Mouse (Mus musculus) stomach, embryonic 14.5 days (tissue): ENCODE measurements around the gene Lef1. TPM values are rescaled to one million over a fixed set of nuclear protein-coding genes. Genes with fewer than 3 reads are reported as not detected.

Experiments used
- ATAC-seq: fragments of 200-750 bp; cut with Nextera tagmentation; 2 replicates; pipeline ENCODE4 v1.8.0; 2017; ENCODE audit warnings: low read depth, moderate TSS enrichment; ENCODE audit not compliant: insufficient number of reproducible peaks, insufficient read depth, low FRiP score
- H3K27ac ChIP-seq: fragments of 300-500 bp; sonication (generic); 2 replicates; pipeline ENCODE4 v1.5.1; 2014; ENCODE audit warnings: mild to moderate bottlenecking, low read length, moderate library complexity, mixed read lengths
- H3K27me3 ChIP-seq: fragments of 300-500 bp; sonication (generic); 2 replicates; pipeline ENCODE4 v1.6.1; 2014; ENCODE audit warnings: low read length, control low read depth, mixed read lengths; ENCODE audit not compliant: control insufficient read depth, insufficient read depth
- H3K36me3 ChIP-seq: fragments of 300-500 bp; sonication (generic); 2 replicates; pipeline ENCODE4 v1.6.1; 2014; ENCODE audit warnings: mild to moderate bottlenecking, control low read depth, low read length, moderate library complexity, mixed read lengths; ENCODE audit not compliant: control insufficient read depth, insufficient read depth
- H3K4me1 ChIP-seq: fragments of 300-500 bp; sonication (generic); 2 replicates; pipeline ENCODE4 v1.6.1; 2014; ENCODE audit warnings: low read length, control low read depth, mixed read lengths; ENCODE audit not compliant: control insufficient read depth, insufficient read depth
- H3K4me2 ChIP-seq: fragments of 300-500 bp; sonication (generic); replicated peaks from 2 replicates; pipeline ENCODE4 v1.6.1; 2014; ENCODE audit warnings: low read depth, low read length, control low read depth
- H3K4me3 ChIP-seq: fragments of 300-500 bp; sonication (generic); 2 replicates; pipeline ENCODE4 v1.5.1; 2014; ENCODE audit warnings: low read depth, low read length, control low read depth
- H3K9ac ChIP-seq: fragments of 300-500 bp; sonication (generic); replicated peaks from 2 replicates; pipeline ENCODE4 v1.6.1; 2014; ENCODE audit warnings: low read depth, mild to moderate bottlenecking, control low read depth, low read length, moderate library complexity, mixed read lengths
- H3K9me3 ChIP-seq: fragments of 300-500 bp; sonication (generic); 2 replicates; pipeline ENCODE4 v1.6.1; 2016; ENCODE audit warnings: low read depth, low read length, control low read depth; ENCODE audit not compliant: control insufficient read depth
- WGBS: fragments of 180-500 bp; shearing (Covaris S2); extraction: QIAGEN DNeasy Blood & Tissue Kit; methylation state at CpG from one replicate; pipeline ENCODE4 v1.1.7; 2014; 5-methylcytosine and 5-hydroxymethylcytosine counted together
- polyA plus RNA-seq: library from polyadenylated mRNA; unstranded; fragments of >200 nt; fragmentation: Nextera tagmentation; extraction: Ambion mirVana; gene quantifications from 2 replicates; pipeline ENCODE4 v1.2.1, GENCODE M21; 2014

Gene Lef1
- polyA plus RNA-seq, 1 experiment from 2014 or later, result 1.3 TPM

DNA sequence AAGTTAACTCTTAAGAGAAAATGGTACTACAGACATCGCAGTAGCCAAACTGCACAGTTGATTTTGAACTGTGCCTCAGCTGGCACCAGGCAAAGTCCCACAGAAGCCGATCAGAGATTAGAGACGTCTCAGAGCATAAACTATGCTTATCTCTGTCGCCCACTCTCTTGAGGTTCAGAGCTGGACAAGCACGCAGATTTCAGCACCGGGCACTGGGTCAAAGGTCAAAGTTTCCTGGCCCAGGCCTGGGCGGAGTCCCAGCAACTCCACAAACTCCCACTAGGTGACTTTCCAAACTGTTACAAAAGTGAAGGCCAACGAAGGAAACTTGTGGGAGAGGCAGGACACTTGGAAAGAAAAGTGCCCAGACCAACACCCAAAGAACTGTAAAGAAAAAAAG, 160.9 kb downstream of the Lef1 start:
- ATAC-seq, result peak; percentile 63
- no peaks in the 10 kb centered on the region for H3K27me3 ChIP-seq
- 6% methylated on average over 8 of the region's 8 CpGs for WGBS
- peak overlapping the region; percentile 74; the same call in 1 of the 2 replicates for H3K27ac ChIP-seq
- H3K4me3 ChIP-seq, result peak overlapping the region; percentile 72
- peak overlapping the region; percentile 59 for H3K9ac ChIP-seq
- peak overlapping the region; percentile 64 for H3K4me2 ChIP-seq
- H3K4me1 ChIP-seq, result peaks cover 10% of the 10 kb centered on the region; the same call in 1 of the 2 replicates
- H3K9me3 ChIP-seq, result no peaks in the 10 kb centered on the region
- H3K36me3 ChIP-seq, result no peaks in the 10 kb centered on the region

DNA sequence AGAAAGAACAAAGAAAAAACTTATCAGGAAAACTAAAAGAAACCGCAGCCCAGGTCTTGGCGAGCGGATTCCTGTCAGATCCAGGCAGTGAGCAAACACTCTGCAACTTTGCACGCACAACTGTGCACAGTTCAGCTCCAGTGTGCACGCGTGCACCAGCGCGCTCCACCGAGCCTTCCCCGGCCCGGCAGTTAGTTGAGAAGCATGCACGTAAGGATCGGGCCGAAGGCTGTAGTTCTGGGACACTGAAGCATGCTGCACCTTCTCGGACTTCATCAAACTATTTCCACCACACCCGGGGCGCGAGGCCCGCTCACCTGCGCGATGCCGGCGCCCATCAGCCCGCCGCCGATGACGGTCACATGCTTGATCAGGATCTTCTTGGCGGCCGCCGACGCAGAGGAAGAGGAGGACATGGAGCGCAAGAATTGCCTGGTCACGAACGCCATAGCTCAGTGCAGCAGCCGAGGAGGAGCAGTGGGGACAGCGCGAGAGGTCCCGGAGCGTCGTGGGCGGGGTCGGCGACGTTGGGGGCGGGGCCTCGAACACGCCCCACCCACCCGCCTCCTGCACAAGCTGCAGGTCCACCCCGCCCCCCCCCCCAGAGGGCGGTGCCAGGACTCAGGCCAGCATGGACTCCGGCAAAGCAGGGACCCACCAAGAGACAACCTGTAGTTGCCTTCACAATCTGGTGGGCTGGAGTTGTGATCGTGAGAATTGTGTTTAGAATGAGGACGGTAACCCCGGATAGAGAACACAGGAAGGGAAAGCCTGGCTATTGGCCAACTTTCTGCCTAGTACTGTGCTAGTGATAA, 161.5 kb downstream of the Lef1 start, which contains the start of gene Hadh:
Hadh (minus strand) TSS at position 543 of the 815 bp plus-strand sequence.
- peak within 1 kb of the TSS; percentile 64 for H3K4me2 ChIP-seq
- no peaks in the 10 kb centered on the region for H3K9me3 ChIP-seq
- H3K9ac ChIP-seq, result peak within 1 kb of the TSS; percentile 59
- WGBS, result under 1% methylated on average over 54 of the region's 54 CpGs
- peaks cover 10% of the 10 kb centered on the region; the same call in 1 of the 2 replicates for H3K4me1 ChIP-seq
- H3K4me3 ChIP-seq, result peak within 1 kb of the TSS; percentile 72
- H3K27ac ChIP-seq, result peak within 1 kb of the TSS; percentile 74; the same call in 1 of the 2 replicates
- no peaks in the 10 kb centered on the region for H3K36me3 ChIP-seq
- ATAC-seq, result peak; percentile 89
- H3K27me3 ChIP-seq, result no peaks in the 10 kb centered on the region

GRCm38 (mm10) chr3:131272374-131273100, 162.3 kb downstream of the Lef1 start:
- ATAC-seq, result no peak
- no peaks in the 10 kb centered on the region for H3K36me3 ChIP-seq
- 39% methylated on average over 10 of the region's 10 CpGs for WGBS
- no peaks in the 10 kb centered on the region for H3K9me3 ChIP-seq
- H3K27me3 ChIP-seq, result no peaks in the 10 kb centered on the region
- peak overlapping the region; percentile 59; the same call in 1 of the 2 replicates for H3K9ac ChIP-seq
- peak overlapping the region; percentile 64 for H3K4me2 ChIP-seq
- peaks cover 10% of the 10 kb centered on the region; the same call in 1 of the 2 replicates for H3K4me1 ChIP-seq
- peak overlapping the region; percentile 72 for H3K4me3 ChIP-seq
- H3K27ac ChIP-seq, result peak overlapping the region; percentile 4; the same call in 1 of the 2 replicates

Other genes with a start within 250 kb of the Lef1 start
- 139 and 146 TPM in 2 replicates for gene Hadh, start 161.6 kb downstream of the Lef1 start, polyA plus RNA-seq
- 2.3 and 3.0 TPM in 2 replicates for gene Cyp2u1, start 192.8 kb downstream of the Lef1 start, polyA plus RNA-seq